Mouse (Mus musculus): ENCODE data around the gene Acan. TPM values are rescaled to one million over a fixed set of nuclear protein-coding genes. Genes with fewer than 3 reads are reported as not detected.

Acan gene
- polyA plus RNA-seq (2015; fragmentation: Nextera tagmentation; extraction: Ambion mirVana), result not detected in 2 replicates

- H3K27me3 ChIP-seq (replicated peaks; ENCODE audit: control insufficient read depth, insufficient read depth, low read length), result peaks cover 47% of the 10 kb centered on the region
- no peak within 1 kb of the TSS for H3K9ac ChIP-seq (ENCODE audit: low read depth, low read length)
- no peak for TF ChIP-seq CTCF (IDR thresholded peaks at IDR 0.05; ENCODE audit: low read depth)
- H3K4me3 ChIP-seq (ENCODE audit: low read depth, low read length), result peak within 1 kb of the TSS; percentile 24
- no peaks in the 10 kb centered on the region for H3K9me3 ChIP-seq (ENCODE audit: control insufficient read depth)
- H3K36me3 ChIP-seq (ENCODE audit: control insufficient read depth, insufficient read depth), result no peaks in the 10 kb centered on the region
- no peak for ATAC-seq
- H3K27ac ChIP-seq (ENCODE audit: low read depth, low read length), result no peak within 1 kb of the TSS
- WGBS, result 1% methylated on average over 21 of the region's 23 CpGs
- no peaks in the 10 kb centered on the region for H3K4me1 ChIP-seq (replicated peaks; ENCODE audit: control insufficient read depth, insufficient read depth, low read length)
- peak within 1 kb of the TSS; percentile 57 for H3K4me2 ChIP-seq (replicated peaks; ENCODE audit: low read depth)
These were observed at the start of gene Acan for GRCm38 (mm10) chr7:79053383-79053889. Acan (plus strand) TSS chr7:79053483.

GRCm38 (mm10) chr7:79021293-79021905, 31.9 kb upstream of the Acan start:
- no peaks in the 10 kb centered on the region for H3K36me3 ChIP-seq (ENCODE audit: control insufficient read depth, insufficient read depth)
- H3K4me1 ChIP-seq (replicated peaks; ENCODE audit: control insufficient read depth, insufficient read depth, low read length), result no peaks in the 10 kb centered on the region
- no peak overlapping the region for H3K4me2 ChIP-seq (replicated peaks; ENCODE audit: low read depth)
- ATAC-seq, result no peak
- H3K4me3 ChIP-seq (ENCODE audit: low read depth, low read length), result no peak overlapping the region
- WGBS, result 59% methylated on average over 9 of the region's 9 CpGs
- H3K27me3 ChIP-seq (replicated peaks; ENCODE audit: control insufficient read depth, insufficient read depth, low read length), result no peaks in the 10 kb centered on the region
- H3K27ac ChIP-seq (ENCODE audit: low read depth, low read length), result no peak overlapping the region
- H3K9ac ChIP-seq (ENCODE audit: low read depth, low read length), result no peak overlapping the region
- TF ChIP-seq CTCF (IDR thresholded peaks at IDR 0.05; ENCODE audit: low read depth), result no peak
- no peaks in the 10 kb centered on the region for H3K9me3 ChIP-seq (ENCODE audit: control insufficient read depth)

- Histone ChIP-seq H3K27me3 (replicated peaks; ENCODE audit: control insufficient read depth, insufficient read depth, low read length) (no peaks in the 10 kb centered on the region), H3K4me3 (ENCODE audit: low read depth, low read length) (no peak overlapping the region), H3K27ac (ENCODE audit: low read depth, low read length) (no peak overlapping the region), H3K36me3 (ENCODE audit: control insufficient read depth, insufficient read depth) (no peaks in the 10 kb centered on the region), H3K9me3 (ENCODE audit: control insufficient read depth) (no peaks in the 10 kb centered on the region), H3K4me1 (replicated peaks; ENCODE audit: control insufficient read depth, insufficient read depth, low read length) (no peaks in the 10 kb centered on the region), H3K4me2 (replicated peaks; ENCODE audit: low read depth) (no peak overlapping the region), H3K9ac (ENCODE audit: low read depth, low read length) (no peak overlapping the region)
- no peak for TF ChIP-seq CTCF (IDR thresholded peaks at IDR 0.05; ENCODE audit: low read depth)
- ATAC-seq, result peak; percentile 43; the same call in 1 of the 2 replicates
- 54% methylated on average over 3 of the region's 3 CpGs for WGBS
These were observed 24.1 kb upstream of the Acan start for GRCm38 (mm10) chr7:79029138-79029537.

GRCm38 (mm10) chr7:79033745-79034144, 19.5 kb upstream of the Acan start:
- Histone ChIP-seq H3K4me3 (ENCODE audit: low read depth, low read length) (no peak overlapping the region), H3K9ac (ENCODE audit: low read depth, low read length) (no peak overlapping the region), H3K4me2 (replicated peaks; ENCODE audit: low read depth) (no peak overlapping the region), H3K9me3 (ENCODE audit: control insufficient read depth) (no peaks in the 10 kb centered on the region), H3K27ac (ENCODE audit: low read depth, low read length) (no peak overlapping the region), H3K4me1 (replicated peaks; ENCODE audit: control insufficient read depth, insufficient read depth, low read length) (no peaks in the 10 kb centered on the region), H3K27me3 (replicated peaks; ENCODE audit: control insufficient read depth, insufficient read depth, low read length) (no peaks in the 10 kb centered on the region), H3K36me3 (ENCODE audit: control insufficient read depth, insufficient read depth) (no peaks in the 10 kb centered on the region)
- no peak for TF ChIP-seq CTCF (IDR thresholded peaks at IDR 0.05; ENCODE audit: low read depth)
- 61% methylated on average over 2 of the region's 2 CpGs for WGBS
- ATAC-seq, result no peak

- Histone ChIP-seq H3K9ac (ENCODE audit: low read depth, low read length) (no peak overlapping the region), H3K36me3 (ENCODE audit: control insufficient read depth, insufficient read depth) (no peaks in the 10 kb centered on the region), H3K27me3 (replicated peaks; ENCODE audit: control insufficient read depth, insufficient read depth, low read length) (no peaks in the 10 kb centered on the region), H3K9me3 (ENCODE audit: control insufficient read depth) (no peaks in the 10 kb centered on the region), H3K4me2 (replicated peaks; ENCODE audit: low read depth) (no peak overlapping the region), H3K4me1 (replicated peaks; ENCODE audit: control insufficient read depth, insufficient read depth, low read length) (no peaks in the 10 kb centered on the region), H3K4me3 (ENCODE audit: low read depth, low read length) (no peak overlapping the region), H3K27ac (ENCODE audit: low read depth, low read length) (no peak overlapping the region)
- WGBS, result 90% methylated on average over 2 of the region's 2 CpGs
- ATAC-seq, result no peak
- no peak for TF ChIP-seq CTCF (IDR thresholded peaks at IDR 0.05; ENCODE audit: low read depth)
These were observed 18.8 kb upstream of the Acan start for GRCm38 (mm10) chr7:79034521-79034920.

GRCm38 (mm10) chr7:79052081-79052480, 1.2 kb upstream of the Acan start:
- H3K9me3 ChIP-seq (ENCODE audit: control insufficient read depth), result no peaks in the 10 kb centered on the region
- peaks cover 47% of the 10 kb centered on the region for H3K27me3 ChIP-seq (replicated peaks; ENCODE audit: control insufficient read depth, insufficient read depth, low read length)
- no peak overlapping the region for H3K9ac ChIP-seq (ENCODE audit: low read depth, low read length)
- no peak overlapping the region for H3K4me2 ChIP-seq (replicated peaks; ENCODE audit: low read depth)
- H3K27ac ChIP-seq (ENCODE audit: low read depth, low read length), result no peak overlapping the region
- no peaks in the 10 kb centered on the region for H3K4me1 ChIP-seq (replicated peaks; ENCODE audit: control insufficient read depth, insufficient read depth, low read length)
- no peak for ATAC-seq
- no peak for TF ChIP-seq CTCF (IDR thresholded peaks at IDR 0.05; ENCODE audit: low read depth)
- no peaks in the 10 kb centered on the region for H3K36me3 ChIP-seq (ENCODE audit: control insufficient read depth, insufficient read depth)
- no peak overlapping the region for H3K4me3 ChIP-seq (ENCODE audit: low read depth, low read length)
- WGBS, result 33% methylated on average over 5 of the region's 5 CpGs
